Mouse (Mus musculus) inflammation-experienced regulatory T-cells, adult 16 weeks (primary cell): Measurements from ENCODE around the gene Tmem107. TPM values are rescaled to one million over a fixed set of nuclear protein-coding genes. Genes with fewer than 3 reads are reported as not detected.

Experiments used
- polyA plus RNA-seq: library from polyadenylated mRNA; unstranded; fragments of 100-300 nt; shearing (Covaris generic); gene quantifications from one replicate; pipeline ENCODE4 v1.2.1, GENCODE M21; 2017

Gene Tmem107
- polyA plus RNA-seq: 3.6 TPM

DNA sequence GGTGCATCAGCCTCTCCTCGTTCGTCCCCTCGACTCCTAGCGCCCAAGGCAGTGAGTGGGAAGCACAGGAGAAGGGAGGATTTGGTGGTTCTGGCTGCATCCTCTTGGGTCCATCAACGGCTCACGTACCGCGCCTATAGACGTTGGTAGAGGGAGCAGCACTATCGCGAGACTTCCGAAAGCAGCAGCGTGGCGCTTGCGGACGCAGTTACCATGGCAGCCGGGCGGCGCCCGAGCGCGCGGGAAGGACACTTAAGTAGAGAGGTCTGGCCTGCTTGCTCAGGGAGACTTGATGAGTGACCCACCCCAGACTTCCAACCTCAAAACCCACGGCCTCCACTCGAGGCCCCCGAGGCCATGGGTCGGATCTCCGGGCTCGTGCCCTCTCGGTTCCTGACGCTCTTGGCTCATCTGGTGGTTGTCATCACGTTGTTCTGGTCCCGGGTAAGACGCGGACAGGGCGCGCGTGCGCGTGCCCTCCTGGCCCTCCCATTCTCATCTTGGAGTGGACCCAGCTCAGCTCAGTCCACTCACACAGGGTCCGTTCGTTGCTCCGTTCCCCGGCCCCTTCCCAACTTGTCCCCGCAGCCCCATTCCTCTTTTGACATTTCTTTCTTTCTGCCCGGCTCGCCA lies at the start of gene Tmem107:
TSS of gene Tmem107 (plus strand) at position 217 of the 633 bp plus-strand sequence.

DNA sequence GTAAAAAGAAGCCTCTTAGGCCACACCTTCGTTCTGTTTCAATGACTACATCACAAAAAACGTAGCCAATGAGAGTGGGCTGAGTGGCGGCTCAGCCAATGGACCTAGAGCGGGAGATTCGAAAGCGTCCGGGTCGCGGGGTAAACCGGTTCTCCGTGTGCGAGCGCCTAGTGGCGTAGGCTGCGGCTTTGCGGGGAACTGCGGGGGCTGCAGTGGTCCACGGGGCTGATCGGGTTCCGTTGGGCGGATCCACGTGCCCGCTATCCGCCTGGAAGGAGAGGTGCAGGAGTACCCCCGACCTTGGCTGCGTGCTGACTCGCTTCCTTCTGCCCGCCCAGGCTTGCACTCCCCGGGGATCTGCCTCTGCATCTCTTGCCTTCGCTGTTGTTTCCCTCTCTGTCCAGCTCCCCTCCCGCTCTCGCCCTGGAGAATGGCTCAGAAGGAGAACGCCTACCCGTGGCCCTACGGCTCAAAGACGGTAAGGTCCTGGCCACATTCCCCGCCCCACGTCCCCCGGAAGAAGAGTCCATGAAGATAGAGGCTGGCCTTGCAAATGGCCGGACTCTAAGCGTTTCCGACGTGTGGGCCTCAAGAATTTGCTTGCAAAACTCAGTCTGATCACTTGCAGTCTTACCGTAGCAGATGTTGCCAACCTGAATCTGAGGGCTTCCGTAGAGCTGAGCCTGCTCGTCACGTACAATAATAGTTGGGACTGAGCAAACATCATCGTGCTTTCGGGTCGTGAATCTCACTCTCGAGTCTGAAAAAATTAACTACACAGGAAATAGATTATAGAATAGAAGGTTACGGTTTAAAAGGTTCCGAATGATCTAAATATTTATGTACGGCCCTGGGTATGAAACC lies 24.8 kb upstream of the Tmem107 start, which contains the start of gene Aurkb:
TSS of gene Aurkb (plus strand) at position 117 of the 864 bp plus-strand sequence.

DNA sequence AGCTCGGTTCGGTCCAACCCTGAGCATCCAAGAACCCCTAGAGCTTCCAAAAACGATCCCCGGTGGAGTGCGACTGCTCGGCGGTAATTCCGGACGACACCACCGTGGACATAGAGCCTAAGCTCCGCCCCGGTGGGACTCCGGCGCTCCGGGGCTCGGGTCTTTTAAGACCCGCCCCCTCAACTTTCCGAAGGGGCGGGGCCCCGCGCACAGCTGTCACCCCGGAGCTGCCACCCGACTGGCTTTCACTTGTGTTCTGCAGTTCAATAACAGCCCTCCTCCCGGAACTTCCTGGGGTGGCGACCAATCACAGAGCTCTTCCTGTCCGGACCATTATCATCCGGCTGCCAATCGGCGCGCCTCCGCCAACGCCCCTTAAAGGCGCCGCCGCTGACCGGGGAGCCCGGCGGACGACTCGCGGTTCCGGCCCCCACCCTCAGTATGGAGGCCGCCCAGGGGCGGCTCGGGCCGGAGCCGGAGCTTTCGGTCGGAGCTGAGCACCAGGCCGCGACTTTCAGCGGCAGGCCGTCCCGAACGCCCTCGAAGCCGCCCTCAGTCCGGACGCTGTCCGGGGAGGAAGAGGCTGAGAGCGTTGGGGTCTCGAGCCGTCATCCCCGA lies 11.1 kb upstream of the Tmem107 start, which contains the start of gene Borcs6:
TSS of gene Borcs6 (plus strand) at position 361 of the 618 bp plus-strand sequence.

DNA sequence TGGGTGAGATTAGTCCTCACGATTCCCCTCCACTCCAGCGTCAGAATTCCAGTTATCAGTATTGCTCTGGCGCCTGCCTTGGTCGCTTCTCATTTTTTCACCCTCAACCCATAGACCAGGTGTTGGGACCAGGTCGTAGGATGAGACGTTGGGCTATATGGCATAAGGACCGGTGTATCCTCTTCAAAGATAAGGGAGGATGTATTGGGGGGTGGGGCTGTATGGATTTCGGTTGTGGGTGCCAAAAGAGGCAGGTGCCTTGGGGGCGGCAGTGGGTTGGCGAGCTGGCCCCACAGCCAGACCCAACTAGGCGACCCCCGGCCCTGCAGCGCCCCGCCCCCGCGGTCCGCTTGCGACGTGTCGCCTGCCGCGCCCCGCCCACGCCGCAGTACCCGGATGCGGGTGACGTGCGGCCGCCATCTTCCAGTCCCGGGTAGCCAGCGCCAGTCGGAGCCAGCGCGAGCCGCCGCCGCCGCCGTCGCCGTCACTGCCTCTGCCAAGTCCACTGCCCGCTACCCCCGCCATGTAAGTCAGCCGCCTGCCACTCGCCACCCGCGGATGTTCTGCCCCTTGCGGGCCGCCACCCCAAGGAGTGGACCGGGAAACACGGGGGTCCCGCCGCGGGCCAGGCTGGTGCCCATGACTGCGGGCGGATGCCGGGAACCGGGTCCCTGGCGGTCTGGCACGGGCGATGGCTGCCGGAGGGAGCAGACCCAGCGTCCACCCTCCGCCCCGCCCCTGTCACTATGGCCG lies 17.7 kb downstream of the Tmem107 start, which contains the start of gene Vamp2:
TSS of gene Vamp2 (plus strand) at position 388 of the 753 bp plus-strand sequence.

DNA sequence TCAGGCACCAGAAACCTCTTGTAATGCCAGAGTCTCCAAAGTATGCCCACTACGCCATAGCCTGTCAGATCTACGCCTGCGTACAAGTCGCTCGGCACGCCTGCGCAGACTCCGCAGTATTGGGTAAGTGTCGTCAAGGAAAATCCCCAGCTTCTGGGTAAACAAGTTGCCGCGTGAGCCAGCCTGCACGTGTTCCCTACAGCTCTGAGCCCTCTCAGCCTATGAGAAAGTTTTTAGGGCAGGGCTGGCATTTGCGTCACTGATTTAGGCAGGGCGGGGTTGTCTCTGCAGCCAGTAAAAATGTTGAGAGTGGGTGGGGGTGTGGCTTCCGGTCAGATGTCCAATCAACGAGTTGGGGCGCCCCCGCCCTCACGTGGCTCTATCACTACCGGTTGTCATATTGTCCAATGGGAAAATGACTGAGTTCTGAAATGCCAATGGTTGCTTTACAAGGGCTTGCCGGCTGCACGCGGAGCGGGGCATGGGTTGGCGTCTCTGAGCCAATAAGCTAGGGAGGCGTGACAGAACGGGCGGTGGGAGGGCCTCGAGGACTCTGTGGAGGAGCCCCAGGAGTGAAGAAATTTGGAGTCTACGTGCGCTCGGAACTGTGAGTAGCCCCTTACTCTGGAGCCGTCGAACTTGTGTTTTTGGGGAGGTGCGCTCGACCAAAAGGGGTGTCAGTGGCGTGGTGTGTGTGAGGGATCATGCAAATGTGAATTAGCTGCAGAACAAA lies 24.3 kb downstream of the Tmem107 start, which contains the start of gene Per1:
TSS of gene Per1 (plus strand) at position 521 of the 733 bp plus-strand sequence.

DNA sequence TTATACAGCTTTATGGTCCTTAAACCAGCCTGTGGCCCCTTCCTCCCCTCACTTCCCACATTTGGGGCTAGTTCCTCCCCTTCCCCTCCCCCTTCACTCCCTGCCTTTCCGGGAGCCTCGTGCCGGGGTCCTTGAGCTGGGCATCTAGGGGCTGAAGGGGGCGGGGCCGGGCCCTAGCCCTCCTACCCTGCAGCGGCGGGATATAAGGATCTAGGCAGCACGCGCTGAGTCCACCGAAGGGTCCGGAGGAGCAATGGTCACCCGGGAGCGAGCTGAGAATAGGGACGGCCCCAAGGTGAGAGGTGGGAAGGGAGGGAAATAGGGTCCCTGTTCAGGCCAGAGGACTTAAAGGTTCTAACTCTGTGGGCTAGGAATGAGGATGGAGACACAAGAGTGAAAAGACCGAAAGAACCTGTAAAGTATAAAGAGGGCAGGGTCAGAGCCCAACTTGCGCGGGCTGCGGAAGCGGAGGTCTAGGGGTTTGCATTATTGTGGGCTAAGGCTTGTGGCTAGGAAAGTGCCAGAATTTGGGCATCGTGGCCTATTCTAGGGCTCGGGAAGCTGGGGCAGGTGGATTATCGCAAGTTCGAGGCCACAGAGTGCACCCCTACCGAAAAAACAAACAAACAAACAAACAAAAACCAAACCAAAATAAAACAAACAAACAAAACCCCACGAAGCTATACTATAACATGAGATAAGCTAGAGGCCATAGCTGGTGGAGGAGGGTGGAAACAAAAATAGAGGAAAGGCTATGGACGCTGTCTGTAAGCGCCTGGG lies 49.8 kb downstream of the Tmem107 start, which contains the start of gene Hes7:
TSS of gene Hes7 (plus strand) at position 184 of the 780 bp plus-strand sequence.

DNA sequence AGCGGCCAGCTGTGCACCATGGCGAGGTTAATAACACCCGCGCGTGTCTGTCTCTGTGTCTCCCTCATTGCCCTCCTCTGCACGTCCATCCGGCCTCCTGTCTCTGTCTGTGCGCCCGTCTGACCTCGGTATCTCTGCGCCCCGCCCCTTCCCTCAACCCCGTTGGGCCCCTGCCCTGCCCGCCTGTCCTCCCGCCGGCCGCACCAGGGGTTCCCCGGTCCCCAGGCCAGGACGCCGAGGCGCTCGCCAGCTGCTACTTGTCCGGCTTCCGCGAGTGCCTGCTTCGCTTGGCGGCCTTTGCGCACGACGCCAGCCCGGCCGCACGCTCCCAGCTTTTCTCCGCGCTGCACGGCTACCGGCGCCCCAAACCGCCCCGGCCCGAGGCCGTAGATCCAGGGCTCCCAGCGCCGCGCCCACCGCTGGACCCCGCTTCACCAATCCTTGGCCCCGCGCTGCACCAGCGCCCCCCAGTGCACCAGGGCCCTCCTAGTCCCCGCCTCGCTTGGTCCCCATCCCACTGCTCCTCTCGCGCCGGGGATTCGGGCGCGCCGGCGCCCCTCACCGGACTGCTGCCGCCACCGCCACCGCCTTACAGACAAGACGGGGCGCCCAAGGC lies 51.8 kb downstream of the Tmem107 start, which contains the start of gene 9130213A22Rik:
TSS of gene 9130213A22Rik (minus strand) at position 254 of the 616 bp plus-strand sequence.

Other genes with a start within 250 kb of the Tmem107 start
- 74.0 TPM for gene Ndel1, start 198.9 kb upstream of the Tmem107 start, polyA plus RNA-seq
- gene Rnf222, start 182.3 kb upstream of the Tmem107 start, polyA plus RNA-seq: not detected
- 813 TPM for gene Rpl26, start 169.2 kb upstream of the Tmem107 start, polyA plus RNA-seq
- gene Odf4, start 143.7 kb upstream of the Tmem107 start, polyA plus RNA-seq: not detected
- 0.16 TPM for gene Arhgef15, start 113.3 kb upstream of the Tmem107 start, polyA plus RNA-seq
- gene Slc25a35, start 102.7 kb upstream of the Tmem107 start, polyA plus RNA-seq: 11.0 TPM
- 35.2 TPM for gene Rangrf, start 95.6 kb upstream of the Tmem107 start, polyA plus RNA-seq
- gene Pfas, start 62.3 kb upstream of the Tmem107 start, polyA plus RNA-seq: 5.3 TPM
- 29.3 TPM for gene Ctc1, start 54.9 kb upstream of the Tmem107 start, polyA plus RNA-seq
- gene Aurkb, start 25.2 kb upstream of the Tmem107 start, polyA plus RNA-seq: 11.1 TPM
- 6.5 TPM for gene Borcs6, start 11.1 kb upstream of the Tmem107 start, polyA plus RNA-seq
- 71.4 TPM for gene Vamp2, start 17.7 kb downstream of the Tmem107 start, polyA plus RNA-seq
- 9.8 TPM for gene Per1, start 24.4 kb downstream of the Tmem107 start, polyA plus RNA-seq
- gene Hes7, start 49.6 kb downstream of the Tmem107 start, polyA plus RNA-seq: not detected
- gene 9130213A22Rik, start 51.8 kb downstream of the Tmem107 start, polyA plus RNA-seq: 0.18 TPM
- gene Aloxe3, start 55.1 kb downstream of the Tmem107 start, polyA plus RNA-seq: 0.10 TPM
- gene Alox12b, start 86.2 kb downstream of the Tmem107 start, polyA plus RNA-seq: not detected
- gene Alox8, start 127.0 kb downstream of the Tmem107 start, polyA plus RNA-seq: 13.7 TPM
- gene Gucy2e, start 166.2 kb downstream of the Tmem107 start, polyA plus RNA-seq: 0.12 TPM